Mouse (Mus musculus) spleen, adult 2 months (tissue): ENCODE results near the gene Stk39.

Source experiments
- CTCF ChIP-seq: fragments of 200-500 bp; IDR thresholded peaks from 2 replicates; pipeline ENCODE4 v1.5.1; 2011; ENCODE audit warnings: mild to moderate bottlenecking, inconsistent platforms; ENCODE audit not compliant: insufficient read depth, insufficient read length, insufficient replicate concordance; ENCODE audit errors: extremely low read depth
- POLR2A ChIP-seq: fragments of 200-500 bp; IDR thresholded peaks from 2 replicates; pipeline ENCODE4 v1.6.1; 2011; ENCODE audit warnings: low read depth, low read length, inconsistent platforms

DNA sequence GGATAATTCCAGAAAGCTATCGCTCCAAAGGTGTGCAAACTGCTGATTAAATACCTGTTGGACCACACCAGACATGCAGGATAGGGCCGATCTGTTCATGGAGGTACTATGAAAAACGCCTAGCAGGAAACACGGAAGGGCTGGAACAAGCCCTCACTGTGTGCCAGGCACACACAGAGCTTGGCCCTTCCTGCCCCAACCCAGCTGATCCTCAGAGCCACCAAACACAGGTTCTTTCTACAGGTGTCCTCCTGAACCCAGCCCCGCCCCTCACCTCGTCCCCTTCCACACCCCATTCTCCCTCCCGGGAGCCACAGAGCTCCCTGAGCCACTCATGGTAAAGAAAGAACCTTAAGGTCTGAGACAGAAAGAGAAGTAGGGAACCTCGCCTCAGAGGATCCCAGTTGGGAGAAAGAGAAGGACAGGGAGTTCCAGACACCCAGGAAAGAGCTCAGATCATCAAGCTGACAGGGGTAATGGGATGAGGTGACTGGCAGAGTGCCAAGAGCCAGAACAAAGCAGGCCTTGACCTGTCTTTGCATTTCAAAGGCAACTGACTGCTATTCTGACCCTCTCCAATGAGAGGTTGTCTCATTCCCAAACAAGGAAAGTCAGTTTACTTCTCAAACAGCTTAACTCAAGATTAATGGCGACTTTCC is 86.3 kb downstream of the Stk39 start:
- no peak for TF ChIP-seq POLR2A
- TF ChIP-seq CTCF: no peak
